Mouse (Mus musculus) B cell, adult (primary cell): Measurements from ENCODE around the gene Olfr1022. TPM values are rescaled to one million over a fixed set of nuclear protein-coding genes. Genes with fewer than 3 reads are reported as not detected.

Source experiments
- total RNA-seq: library from RNA; stranded (reverse); gene quantifications from 4 replicates; pipeline ENCODE4 v1.2.4, GENCODE M21; 2023; ENCODE audit not compliant: inconsistent age

Gene Olfr1022
- not detected in 4 replicates for total RNA-seq

DNA sequence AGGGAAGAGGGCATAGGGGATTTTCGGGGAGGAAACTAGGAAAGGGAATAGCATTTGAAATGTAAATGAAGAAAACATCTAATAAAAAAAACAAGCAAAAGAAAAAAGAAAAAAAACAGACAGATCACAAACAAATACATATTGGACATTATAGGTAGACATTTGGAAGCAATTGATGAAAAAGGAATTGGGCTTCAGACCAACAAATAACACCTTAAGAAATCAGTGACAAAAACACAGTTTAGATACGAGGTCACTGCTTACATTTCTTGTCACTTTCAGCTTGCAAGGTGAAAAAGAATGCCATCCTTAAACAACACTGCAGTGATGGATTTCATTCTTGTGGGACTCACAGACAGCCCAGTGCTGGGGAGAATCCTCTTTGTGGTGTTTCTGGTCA is at the start of gene Olfr1022:
TSS of gene Olfr1022 (plus strand) at position 301 of the 400 bp plus-strand sequence.

DNA sequence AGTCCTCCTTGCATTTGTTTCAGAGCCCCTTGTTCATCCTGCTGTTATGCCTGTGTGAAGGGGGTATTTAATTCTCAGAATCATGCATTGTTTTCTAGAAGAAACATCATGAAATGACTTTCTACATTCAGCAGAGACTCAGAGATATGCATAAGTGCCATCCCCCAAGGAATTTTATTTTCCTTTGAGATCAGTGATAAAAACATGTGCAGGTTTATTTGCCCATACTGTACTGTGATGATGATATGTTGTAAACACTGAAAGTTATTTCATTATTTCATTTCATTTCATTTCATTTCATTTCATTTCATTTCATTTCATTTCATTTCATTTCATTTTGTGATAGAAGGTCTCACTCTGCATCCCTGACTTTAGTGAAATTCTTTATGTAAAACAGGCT is 23.0 kb upstream of the Olfr1022 start, which contains the start of gene Olfr1019:
TSS of gene Olfr1019 (minus strand) at position 101 of the 400 bp plus-strand sequence.

DNA sequence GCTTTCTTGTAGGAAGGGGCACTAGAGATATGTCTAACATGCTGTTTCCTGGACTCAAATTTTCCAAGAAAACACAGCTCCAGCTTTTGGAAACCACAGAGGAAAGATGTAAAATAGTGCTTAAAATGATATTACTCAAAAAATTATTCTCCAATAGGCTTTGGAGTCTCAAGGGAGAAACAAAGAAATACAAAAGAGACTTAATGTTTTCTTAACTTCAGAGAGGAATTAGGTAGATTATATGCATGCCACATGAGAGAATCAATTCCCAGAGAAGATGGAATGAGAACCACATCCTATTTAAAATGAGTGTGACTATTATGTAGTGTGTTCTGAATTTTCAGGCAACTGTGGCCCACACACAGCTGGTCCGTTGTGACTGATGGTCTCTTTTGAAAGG is 21.7 kb upstream of the Olfr1022 start, which contains the start of gene Olfr1020:
TSS of gene Olfr1020 (plus strand) at position 301 of the 400 bp plus-strand sequence.

DNA sequence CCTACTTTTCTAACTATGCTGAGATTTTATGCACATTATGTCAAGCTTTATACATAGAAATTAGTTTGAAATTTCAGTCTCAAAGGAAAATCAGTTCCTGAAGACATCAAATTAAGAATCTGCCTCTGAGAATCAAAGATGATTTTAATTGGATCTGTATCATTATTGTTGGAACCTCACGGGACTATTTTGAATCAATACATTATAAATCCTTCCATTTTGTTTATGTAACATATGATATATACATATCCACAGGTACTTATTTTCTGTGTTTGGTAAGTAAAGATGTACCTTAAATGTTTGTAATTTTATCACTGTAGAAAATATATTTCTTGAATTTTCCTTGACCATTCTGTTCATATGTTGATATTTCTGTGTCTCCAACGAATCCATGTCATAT is 16.9 kb downstream of the Olfr1022 start, which contains the start of gene Olfr1023:
TSS of gene Olfr1023 (plus strand) at position 301 of the 400 bp plus-strand sequence.

DNA sequence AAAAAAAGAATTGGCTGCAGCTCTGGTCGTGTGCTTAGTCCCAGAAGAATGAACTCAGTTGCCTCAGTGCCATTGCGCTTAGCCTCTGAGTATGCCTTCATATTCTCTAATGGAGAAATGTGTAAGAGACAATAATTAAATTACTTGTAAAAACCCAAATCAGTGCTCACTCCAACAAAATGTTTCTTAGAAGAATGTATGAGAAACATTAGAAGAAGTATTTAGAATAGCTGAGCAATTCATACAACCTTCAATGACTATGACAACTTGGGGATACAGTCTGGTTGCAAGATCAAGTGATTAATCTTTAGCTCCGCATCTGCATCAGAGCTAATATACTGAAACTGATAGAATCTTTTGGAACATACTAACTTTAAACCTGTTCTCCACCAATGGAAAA is 36.6 kb downstream of the Olfr1022 start, which contains the start of gene Olfr1024:
TSS of gene Olfr1024 (minus strand) at position 101 of the 400 bp plus-strand sequence.

DNA sequence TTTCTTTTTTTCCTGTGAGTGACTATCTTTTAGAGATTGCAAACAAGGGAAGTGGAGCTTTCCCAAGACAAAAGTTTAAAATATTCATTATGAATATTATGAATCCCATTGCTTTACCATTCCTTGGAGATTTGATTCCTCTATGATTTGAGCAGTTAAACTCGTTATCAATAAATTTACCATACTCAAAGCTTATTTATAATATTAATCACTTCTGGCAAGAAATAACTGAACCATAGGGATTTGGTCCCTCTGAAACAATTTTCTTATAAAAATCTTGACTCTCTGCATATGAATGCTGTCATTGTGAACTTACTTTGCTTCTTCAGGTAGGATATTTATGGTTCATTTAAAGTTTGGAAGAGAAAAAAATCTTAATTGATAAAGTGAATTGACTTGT is 46.5 kb downstream of the Olfr1022 start, which contains the start of gene Olfr1025-ps1:
TSS of gene Olfr1025-ps1 (plus strand) at position 301 of the 400 bp plus-strand sequence.

Other genes starting within 250 kb of the Olfr1022 start
- gene Olfr1002, start 217.9 kb upstream of the Olfr1022 start, total RNA-seq = not detected in 4 replicates
- not detected in 4 replicates for gene Olfr154, start 204.1 kb upstream of the Olfr1022 start, total RNA-seq
- not detected in 4 replicates for gene Olfr1006, start 189.8 kb upstream of the Olfr1022 start, total RNA-seq
- not detected in 4 replicates for gene Olfr1008, start 179.2 kb upstream of the Olfr1022 start, total RNA-seq
- not detected in 4 replicates for gene Olfr1009, start 153.2 kb upstream of the Olfr1022 start, total RNA-seq
- not detected in 4 replicates for gene Olfr1012, start 105.8 kb upstream of the Olfr1022 start, total RNA-seq
- gene Olfr1013, start 101.5 kb upstream of the Olfr1022 start, total RNA-seq = not detected in 4 replicates
- gene Olfr1014, start 95.9 kb upstream of the Olfr1022 start, total RNA-seq = not detected in 4 replicates
- not detected in 4 replicates for gene Olfr1015, start 86.6 kb upstream of the Olfr1022 start, total RNA-seq
- gene Olfr1016, start 66.0 kb upstream of the Olfr1022 start, total RNA-seq = not detected in 4 replicates
- not detected in 4 replicates for gene Olfr1018, start 50.1 kb upstream of the Olfr1022 start, total RNA-seq
- gene Olfr1019, start 23.1 kb upstream of the Olfr1022 start, total RNA-seq = not detected in 4 replicates
- gene Olfr1020, start 21.6 kb upstream of the Olfr1022 start, total RNA-seq = not detected in 4 replicates
- not detected in 4 replicates for gene Olfr1023, start 17.0 kb downstream of the Olfr1022 start, total RNA-seq
- gene Olfr1024, start 36.5 kb downstream of the Olfr1022 start, total RNA-seq = not detected in 4 replicates
- gene Olfr1025-ps1, start 46.6 kb downstream of the Olfr1022 start, total RNA-seq = not detected in 4 replicates
- gene Olfr1026, start 53.0 kb downstream of the Olfr1022 start, total RNA-seq = not detected in 4 replicates
- gene Olfr1028, start 81.8 kb downstream of the Olfr1022 start, total RNA-seq = not detected in 4 replicates
- gene Olfr1029, start 105.3 kb downstream of the Olfr1022 start, total RNA-seq = 0.12 TPM in 1 of 4 replicates, not detected in the others
- not detected in 4 replicates for gene Olfr1030, start 110.7 kb downstream of the Olfr1022 start, total RNA-seq
- gene Olfr1031, start 121.7 kb downstream of the Olfr1022 start, total RNA-seq = not detected in 4 replicates
- not detected in 4 replicates for gene Olfr1032, start 136.9 kb downstream of the Olfr1022 start, total RNA-seq
- gene Olfr1033, start 152.0 kb downstream of the Olfr1022 start, total RNA-seq = not detected in 4 replicates
- not detected in 4 replicates for gene Olfr1034, start 177.3 kb downstream of the Olfr1022 start, total RNA-seq
- gene Olfr1036, start 205.4 kb downstream of the Olfr1022 start, total RNA-seq = not detected in 4 replicates
- not detected in 4 replicates for gene Olfr1037, start 218.8 kb downstream of the Olfr1022 start, total RNA-seq